Mouse (Mus musculus) heart, embryonic 12.5 days (tissue): ENCODE results near the gene Mrpl20. TPM values are rescaled to one million over a fixed set of nuclear protein-coding genes. Genes with fewer than 3 reads are reported as not detected.

Source experiments
- ATAC-seq: fragments of 200-750 bp; cut with Nextera tagmentation; 2 replicates; pipeline ENCODE4 v1.8.0; 2017; ENCODE audit warnings: moderate TSS enrichment, moderate library complexity; ENCODE audit not compliant: insufficient number of reproducible peaks, low FRiP score
- H3K27ac ChIP-seq: fragments of 300-500 bp; sonication (generic); 2 replicates; pipeline ENCODE4 v1.5.1; 2016; ENCODE audit warnings: mild to moderate bottlenecking, moderate library complexity; ENCODE audit not compliant: poor library complexity, severe bottlenecking
- H3K27me3 ChIP-seq: fragments of 300-500 bp; sonication (generic); replicated peaks from 2 replicates; pipeline ENCODE4 v1.6.1; 2016; ENCODE audit warnings: mild to moderate bottlenecking, moderate library complexity
- H3K36me3 ChIP-seq: fragments of 300-500 bp; sonication (generic); 2 replicates; pipeline ENCODE4 v1.6.1; 2016; ENCODE audit warnings: mild to moderate bottlenecking, moderate library complexity
- H3K4me1 ChIP-seq: fragments of 300-500 bp; sonication (generic); replicated peaks from 2 replicates; pipeline ENCODE4 v1.6.1; 2016; ENCODE audit warnings: mild to moderate bottlenecking
- H3K4me2 ChIP-seq: fragments of 300-500 bp; sonication (generic); 2 replicates; pipeline ENCODE4 v1.6.1; 2016; ENCODE audit warnings: mild to moderate bottlenecking, moderate library complexity
- H3K4me3 ChIP-seq: fragments of 300-500 bp; sonication (generic); 2 replicates; pipeline ENCODE4 v1.5.1; 2016; ENCODE audit warnings: mild to moderate bottlenecking
- H3K9ac ChIP-seq: fragments of 300-500 bp; sonication (generic); 2 replicates; pipeline ENCODE4 v1.6.1; 2016; ENCODE audit warnings: mild to moderate bottlenecking, moderate library complexity
- H3K9me3 ChIP-seq: fragments of 300-500 bp; sonication (generic); replicated peaks from 2 replicates; pipeline ENCODE4 v1.6.1; 2016; ENCODE audit warnings: mild to moderate bottlenecking, moderate library complexity
- WGBS: fragments of 180-500 bp; shearing (Covaris S2); methylation state at CpG from one replicate; pipeline ENCODE4 v1.1.7; 2016; 5-methylcytosine and 5-hydroxymethylcytosine counted together
- polyA plus RNA-seq: library from polyadenylated mRNA; unstranded; fragments of >200 nt; fragmentation: Nextera tagmentation; extraction: Ambion mirVana; gene quantifications from 2 replicates; pipeline ENCODE4 v1.2.1, GENCODE M21; 2016

Mrpl20 gene
- polyA plus RNA-seq, 1 experiment from 2014 or later = 151 TPM

DNA sequence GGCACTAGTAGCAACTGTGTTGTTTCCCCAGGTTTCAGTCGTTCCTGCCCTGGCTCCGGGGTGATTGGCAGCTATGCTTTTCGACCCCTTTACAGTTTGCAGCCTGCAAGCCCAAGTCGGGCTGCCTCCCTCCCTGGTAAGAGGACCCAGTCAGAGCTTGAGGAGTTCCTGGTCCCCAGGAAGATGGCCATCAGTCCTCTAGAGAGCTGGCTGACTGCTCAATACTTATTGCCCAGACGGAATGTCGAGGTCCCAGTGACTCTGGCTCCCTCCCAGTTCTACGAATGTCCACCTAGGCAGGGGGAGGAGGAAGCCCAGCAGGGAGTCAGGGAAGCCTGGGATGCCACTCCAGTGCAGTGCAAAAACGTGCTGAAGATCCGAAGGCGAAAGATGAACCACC is 29.6 kb downstream of the Mrpl20 start:
- Histone ChIP-seq H3K27ac (peak overlapping the region; percentile 90; the same call in 1 of the 2 replicates), H3K9me3 (no peaks in the 10 kb centered on the region)

DNA sequence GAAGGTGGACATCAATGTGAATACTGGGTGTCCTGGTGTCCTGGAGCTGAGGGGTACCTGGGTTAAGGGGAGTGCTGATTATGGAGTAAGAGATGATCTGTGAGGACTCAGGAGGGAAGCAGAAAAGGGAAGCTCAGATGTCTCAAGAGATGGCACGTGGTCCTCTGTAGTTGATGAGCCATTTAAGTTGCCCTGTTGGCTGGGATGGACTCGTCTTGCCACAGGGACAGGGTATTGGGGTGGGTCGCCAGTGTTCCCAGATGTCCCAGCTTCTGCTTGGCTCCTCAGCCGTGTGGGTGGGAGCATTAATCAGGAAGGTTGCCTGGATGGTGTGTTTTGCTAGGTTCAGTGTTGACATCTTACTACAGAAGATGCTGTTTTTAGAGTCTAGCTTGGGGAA is 30.6 kb downstream of the Mrpl20 start:
- peaks cover 37% of the 10 kb centered on the region for H3K4me1 ChIP-seq
- 83% methylated on average over 4 of the region's 4 CpGs for WGBS
- H3K9me3 ChIP-seq = no peaks in the 10 kb centered on the region
- no peak overlapping the region for H3K4me3 ChIP-seq
- H3K36me3 ChIP-seq = peaks cover 13% of the 10 kb centered on the region
- H3K9ac ChIP-seq = no peak overlapping the region
- no peak overlapping the region for H3K4me2 ChIP-seq
- H3K27ac ChIP-seq = no peak overlapping the region
- no peak for ATAC-seq
- no peaks in the 10 kb centered on the region for H3K27me3 ChIP-seq

More for the DNA sequence above, 29.6 kb downstream of the Mrpl20 start:
- Histone ChIP-seq H3K4me2 (peak overlapping the region; percentile 91), H3K4me3 (peak overlapping the region; percentile 86), H3K27me3 (no peaks in the 10 kb centered on the region), H3K36me3 (peaks cover 22% of the 10 kb centered on the region), H3K4me1 (peaks cover 28% of the 10 kb centered on the region), H3K9ac (peak overlapping the region; percentile 95)
- no peak for ATAC-seq
- WGBS = 53% methylated on average over 10 of the region's 10 CpGs

- Histone ChIP-seq H3K4me3 (no peak overlapping the region), H3K36me3 (peaks cover 10% of the 10 kb centered on the region), H3K9me3 (no peaks in the 10 kb centered on the region), H3K9ac (no peak overlapping the region), H3K27ac (peak overlapping the region; percentile 42), H3K4me1 (peaks cover 43% of the 10 kb centered on the region), H3K4me2 (no peak overlapping the region), H3K27me3 (no peaks in the 10 kb centered on the region)
- WGBS = 24% methylated on average over 2 of the region's 2 CpGs
- ATAC-seq = 0 out of 2 replicates have a peak, but pooled peaks have one; percentile 9
Measured at GRCm38 (mm10) chr4:155833836-155834235, 31.2 kb downstream of the Mrpl20 start.

DNA sequence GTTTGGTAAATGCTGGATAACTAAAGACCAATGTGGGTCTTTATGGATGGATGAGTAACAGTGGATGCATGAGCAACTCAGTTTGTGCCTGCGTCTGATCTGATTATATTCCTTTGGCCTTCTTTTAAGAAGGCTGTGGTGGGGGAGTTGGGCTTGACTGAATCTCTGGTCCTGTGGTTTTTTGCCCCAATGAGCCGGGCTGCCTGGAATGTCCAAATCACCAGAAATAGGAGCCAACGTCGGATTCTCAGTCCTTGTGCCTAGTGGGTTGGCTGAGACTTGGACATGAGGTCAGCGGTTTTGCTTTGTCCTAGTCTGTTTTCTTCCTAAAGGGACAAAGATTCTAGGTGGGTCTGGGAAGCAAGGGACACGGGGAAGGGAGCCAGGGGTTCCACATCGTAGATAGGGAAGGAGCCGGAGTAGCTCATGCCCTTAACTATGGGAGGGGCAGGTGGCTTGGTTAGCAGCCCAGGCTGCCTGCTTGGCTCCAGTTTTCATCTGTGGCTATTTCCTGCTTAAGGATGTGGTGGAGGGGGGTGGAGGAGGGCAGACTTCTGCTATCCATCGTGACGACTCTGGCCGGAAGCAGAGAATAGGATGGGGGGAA is 34.8 kb downstream of the Mrpl20 start:
- H3K4me2 ChIP-seq = 0 out of 2 replicates have a peak overlapping the region, but pooled peaks have one; percentile 9
- H3K9ac ChIP-seq = 0 out of 2 replicates have a peak overlapping the region, but pooled peaks have one; percentile 25
- peak overlapping the region; percentile 77; the same call in 1 of the 2 replicates for H3K27ac ChIP-seq
- peaks cover 63% of the 10 kb centered on the region for H3K4me1 ChIP-seq
- peaks cover 4% of the 10 kb centered on the region; the same call in 1 of the 2 replicates for H3K27me3 ChIP-seq
- H3K36me3 ChIP-seq = peaks cover 17% of the 10 kb centered on the region
- no peaks in the 10 kb centered on the region for H3K9me3 ChIP-seq
- no peak overlapping the region for H3K4me3 ChIP-seq
- no peak for ATAC-seq
- WGBS = 50% methylated on average over 11 of the region's 11 CpGs

DNA sequence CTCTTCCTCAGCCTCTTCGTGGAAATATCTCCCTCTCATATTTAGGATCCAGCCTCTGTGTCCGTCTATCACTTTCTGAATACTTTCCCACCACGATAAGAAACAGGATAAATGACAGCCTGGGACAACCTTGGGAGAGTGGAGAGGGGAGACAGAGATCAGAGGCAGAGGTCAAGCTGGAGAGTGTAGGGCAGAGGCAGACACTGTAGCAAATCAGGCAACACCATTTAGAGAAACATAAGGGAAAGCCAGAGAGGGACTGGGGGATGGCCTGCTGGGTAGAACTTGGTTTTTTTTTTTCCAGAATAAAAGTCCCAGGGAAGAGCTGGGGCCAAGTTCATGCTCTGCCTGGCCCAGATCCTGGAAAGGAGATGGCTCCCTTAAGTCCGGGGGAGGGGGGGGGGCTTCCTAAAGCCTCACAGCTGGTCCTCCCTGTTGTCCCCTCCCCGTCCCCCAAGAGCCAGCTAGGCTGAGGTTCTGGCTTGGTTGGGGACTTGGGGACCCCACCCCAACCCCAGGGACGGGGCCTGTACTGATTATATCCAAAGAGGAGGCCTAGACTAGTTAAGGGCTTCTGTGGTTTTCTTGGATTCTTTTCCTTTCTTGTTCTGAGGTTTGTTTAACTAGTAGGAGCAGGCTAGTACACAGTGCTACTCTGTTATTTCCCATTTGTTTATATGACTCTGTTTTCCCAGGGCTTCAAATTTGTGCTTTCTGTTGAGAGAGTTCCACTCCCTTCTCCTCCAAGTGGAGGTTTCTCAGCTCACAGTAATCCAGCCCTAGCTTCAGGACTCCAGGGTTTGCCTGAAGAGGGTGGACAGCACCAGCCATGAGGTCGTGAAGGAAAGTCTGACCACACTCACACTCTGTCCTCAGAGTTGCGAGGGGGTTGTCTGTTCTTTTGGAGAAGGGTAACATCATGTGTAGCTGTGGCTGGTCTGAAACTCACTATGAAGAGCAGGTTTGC is 35.8 kb downstream of the Mrpl20 start:
- Histone ChIP-seq H3K4me2 (peak overlapping the region; percentile 95; the same call in 1 of the 2 replicates), H3K9me3 (no peaks in the 10 kb centered on the region), H3K36me3 (peaks cover 18% of the 10 kb centered on the region), H3K4me1 (peaks cover 53% of the 10 kb centered on the region), H3K9ac (0 out of 2 replicates have a peak overlapping the region, but pooled peaks have one; percentile 25), H3K27ac (peak overlapping the region; percentile 77), H3K27me3 (peaks cover 4% of the 10 kb centered on the region; the same call in 1 of the 2 replicates), H3K4me3 (no peak overlapping the region)
- 39% methylated on average over 8 of the region's 8 CpGs for WGBS
- ATAC-seq = no peak

DNA sequence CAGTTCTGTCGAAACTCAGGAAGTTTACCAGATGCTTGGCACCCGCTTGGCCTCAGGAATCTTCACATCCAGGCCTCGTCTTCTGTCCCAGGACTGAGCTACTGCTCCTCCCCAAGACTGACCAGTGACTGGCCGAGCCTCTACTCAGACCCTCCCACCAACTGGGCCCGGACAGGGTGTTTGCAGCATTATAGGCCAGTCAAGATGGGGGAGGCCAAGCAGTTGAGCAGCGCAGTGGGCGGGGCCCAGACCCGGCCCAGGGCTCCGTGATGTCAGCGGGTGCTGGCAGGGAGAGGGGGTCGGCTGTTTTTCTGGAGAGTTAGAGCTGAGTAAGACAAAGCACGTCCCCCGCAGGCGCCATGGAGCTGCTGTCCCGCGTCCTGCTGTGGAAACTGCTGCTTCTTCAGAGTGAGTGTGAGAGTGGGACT is 36.8 kb downstream of the Mrpl20 start, which contains the start of gene Mxra8:
TSS of gene Mxra8 (plus strand) at position 198 of the 428 bp plus-strand sequence.
- Histone ChIP-seq H3K36me3 (peaks cover 23% of the 10 kb centered on the region), H3K4me3 (peak within 1 kb of the TSS; percentile 56), H3K27ac (peak within 1 kb of the TSS; percentile 77), H3K27me3 (peaks cover 4% of the 10 kb centered on the region; the same call in 1 of the 2 replicates), H3K9me3 (no peaks in the 10 kb centered on the region), H3K4me2 (peak within 1 kb of the TSS; percentile 95), H3K4me1 (peaks cover 45% of the 10 kb centered on the region), H3K9ac (peak within 1 kb of the TSS; percentile 80)
- 4% methylated on average over 16 of the region's 16 CpGs for WGBS
- peak; percentile 92 for ATAC-seq

- ATAC-seq = no peak
Measured at GRCm38 (mm10) chr4:155840076-155841002, 37.7 kb downstream of the Mrpl20 start.

GRCm38 (mm10) chr4:155841003-155841454 is 38.4 kb downstream of the Mrpl20 start:
- Histone ChIP-seq H3K4me1 (peaks cover 45% of the 10 kb centered on the region), H3K27ac (no peak overlapping the region), H3K27me3 (peaks cover 4% of the 10 kb centered on the region; the same call in 1 of the 2 replicates), H3K4me2 (peak overlapping the region; percentile 95), H3K9me3 (no peaks in the 10 kb centered on the region), H3K9ac (peak overlapping the region; percentile 80), H3K4me3 (peak overlapping the region; percentile 56), H3K36me3 (peaks cover 23% of the 10 kb centered on the region)
- peak; percentile 58 for ATAC-seq
- under 1% methylated on average over 32 of the region's 32 CpGs for WGBS

More at GRCm38 (mm10) chr4:155840076-155841002, 37.7 kb downstream of the Mrpl20 start:
- Histone ChIP-seq H3K4me1 (peaks cover 45% of the 10 kb centered on the region), H3K9ac (peak overlapping the region; percentile 80), H3K4me3 (peak overlapping the region; percentile 56), H3K4me2 (peak overlapping the region; percentile 95), H3K9me3 (no peaks in the 10 kb centered on the region), H3K36me3 (peaks cover 23% of the 10 kb centered on the region), H3K27ac (peak overlapping the region; percentile 77), H3K27me3 (peaks cover 4% of the 10 kb centered on the region; the same call in 1 of the 2 replicates)
- 10% methylated on average over 8 of the region's 8 CpGs for WGBS

- H3K36me3 ChIP-seq = peaks cover 23% of the 10 kb centered on the region
- 0 out of 2 replicates have a peak overlapping the region, but pooled peaks have one; percentile 56 for H3K4me3 ChIP-seq
- no peak for ATAC-seq
- H3K9me3 ChIP-seq = no peaks in the 10 kb centered on the region
- peaks cover 4% of the 10 kb centered on the region; the same call in 1 of the 2 replicates for H3K27me3 ChIP-seq
- no peak overlapping the region for H3K27ac ChIP-seq
- H3K4me1 ChIP-seq = peaks cover 51% of the 10 kb centered on the region
- peak overlapping the region; percentile 95 for H3K4me2 ChIP-seq
- WGBS = 43% methylated on average over 38 of the region's 38 CpGs
- no peak overlapping the region for H3K9ac ChIP-seq
Measured at GRCm38 (mm10) chr4:155841651-155842270, 39.1 kb downstream of the Mrpl20 start.
